In the genomic region with DNA sequence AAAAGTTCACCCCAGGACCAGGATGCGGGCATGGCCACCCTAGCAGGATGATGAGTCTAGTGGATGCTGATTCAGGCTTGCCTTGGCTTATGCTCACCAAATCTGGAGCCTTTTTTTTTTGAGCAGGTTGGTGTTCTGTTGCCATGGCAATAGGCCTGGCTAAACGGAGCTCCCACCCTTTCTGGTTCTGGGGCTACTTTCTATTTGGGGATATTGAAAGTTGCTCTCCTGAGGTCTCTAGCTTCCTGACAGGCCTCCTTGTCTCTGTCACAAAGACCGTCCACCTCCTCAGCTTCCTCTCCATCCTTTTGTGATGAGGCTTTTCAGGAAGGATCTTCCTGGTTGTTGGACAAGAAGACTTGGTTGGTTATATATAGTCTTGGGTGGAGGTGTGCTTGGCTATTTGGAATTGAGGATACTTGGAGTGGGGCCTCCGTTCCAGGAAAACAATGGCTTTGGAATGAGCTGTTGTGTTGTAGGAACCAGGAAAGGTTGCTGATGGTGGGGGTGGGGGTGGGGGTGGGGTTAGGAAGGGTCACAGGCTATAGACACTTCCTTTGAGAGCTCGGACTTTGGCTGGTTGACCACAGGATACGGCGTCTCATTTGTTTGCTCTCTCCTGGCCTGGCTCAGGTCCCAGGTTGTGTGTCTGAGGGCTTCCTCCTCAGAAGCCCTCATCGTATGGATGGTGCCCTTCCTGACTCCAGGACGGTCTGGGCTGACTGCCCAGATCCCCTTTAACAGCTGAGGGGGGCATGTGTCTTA, we compare ENCODE assay signal across 9 mouse cellular contexts. TPM values are rescaled to one million over a fixed set of nuclear protein-coding genes. Genes with fewer than 3 reads are reported as not detected.
A peak's percentile ranks its signal among the peaks of the same experiment; 100 is the strongest.
DNase-seq lines count a peak whose midpoint lies in the region; ATAC-seq and TF ChIP-seq lines count a peak whose summit lies in the region.
"Had no signal": no experiment of that assay in that cellular context is flagged by ENCODE, and none has a peak within 500 bp of the region (broad histone marks: within the 10 kb centered on the region; RNA-seq: fewer than 3 reads in every experiment).

No protein-coding gene starts in this region.

- WGBS in kidney, adult 2 months, result 25% methylated on average over 9 of the region's 9 CpGs
- 53% methylated on average over 9 of the region's 9 CpGs for WGBS in neural tube, embryonic 12.5 days

- no peaks in the 10 kb centered on the region for H3K27me3 ChIP-seq in megakaryocyte, embryonic 14.5 days (replicated peaks)
- H3K27me3 ChIP-seq in kidney, adult 2 months (replicated peaks; ENCODE audit: control insufficient read depth, insufficient read depth, low read length), result no peaks in the 10 kb centered on the region
- H3K27me3 ChIP-seq in neural tube, embryonic 12.5 days (replicated peaks), result no peaks in the 10 kb centered on the region

- H3K36me3 ChIP-seq in megakaryocyte, embryonic 14.5 days (replicated peaks; ENCODE audit: low read length), result no peaks in the 10 kb centered on the region
- H3K36me3 ChIP-seq in kidney, adult 2 months (ENCODE audit: control insufficient read depth, insufficient read depth, low read length), result no peaks in the 10 kb centered on the region
- H3K36me3 ChIP-seq in neural tube, embryonic 12.5 days, result no peaks in the 10 kb centered on the region

- DNase-seq in heart, adult 18-20 months, result peak; percentile 40 to 77
- DNase-seq in kidney, adult 2 months, result peak; percentile 91
- DNase-seq in liver, result peak; percentile 56
- DNase-seq in embryo, embryonic 9.5 days (ENCODE audit: extremely low spot score), result no peak

- TF ChIP-seq CTCF in kidney, adult 2 months (conservative IDR thresholded peaks at IDR 0.05; ENCODE audit: insufficient read depth, insufficient read length, low read depth, low read length), result no peak

- H3K4me2 ChIP-seq in neural tube, embryonic 12.5 days (replicated peaks), result peak overlapping the region; percentile 92

- no peak for ATAC-seq in megakaryocyte, adult 5-6 weeks (ENCODE audit: poor library complexity, severe bottlenecking)
- no peak for ATAC-seq in neural tube, embryonic 12.5 days (ENCODE audit: low FRiP score, low read depth)
- no peak for ATAC-seq in erythroid progenitor cell, adult 5-6 weeks (replicated peaks; ENCODE audit: low FRiP score, poor library complexity, severe bottlenecking)

- peak overlapping the region; percentile 94 for H3K4me3 ChIP-seq in megakaryocyte, embryonic 14.5 days (replicated peaks)
- H3K4me3 ChIP-seq in kidney, adult 2 months (ENCODE audit: insufficient read depth, low read depth, low read length), result peak overlapping the region; percentile 89
- H3K4me3 ChIP-seq in neural tube, embryonic 12.5 days, result peak overlapping the region; percentile 98

- no peaks in the 10 kb centered on the region for H3K9me3 ChIP-seq in megakaryocyte, embryonic 14.5 days
- H3K9me3 ChIP-seq in neural tube, embryonic 12.5 days, result no peaks in the 10 kb centered on the region

- no peak for TF ChIP-seq POLR2A in kidney, adult 2 months (IDR thresholded peaks at IDR 0.05; ENCODE audit: low read depth, low read length)

- H3K27ac ChIP-seq in kidney, adult 2 months (ENCODE audit: insufficient read depth, low read depth, low read length), result peak overlapping the region; percentile 95
- H3K27ac ChIP-seq in neural tube, embryonic 12.5 days, result no peak overlapping the region

- peak overlapping the region; percentile 99; the same call in 1 of the 2 replicates for H3K9ac ChIP-seq in neural tube, embryonic 12.5 days

- peaks cover 74% of the 10 kb centered on the region for H3K4me1 ChIP-seq in megakaryocyte, embryonic 14.5 days
- H3K4me1 ChIP-seq in kidney, adult 2 months (ENCODE audit: control insufficient read depth, insufficient read depth, low read length), result peaks cover 25% of the 10 kb centered on the region
- H3K4me1 ChIP-seq in neural tube, embryonic 12.5 days, result peaks cover 36% of the 10 kb centered on the region

RNA-seq across cellular contexts. Expression of a gene that starts 1.8 kb away (rescaled TPM):
- 6.7 and 20.0 TPM in 2 replicates for polyA plus RNA-seq in megakaryocyte, embryonic 14.5 days (2012; ENCODE audit: insufficient read depth, low replicate concordance)
- total RNA-seq in megakaryocyte, adult 5-6 weeks (2015), result 14.0 and 21.5 TPM in 2 replicates
- 69.7 and 84.8 TPM in 2 replicates for total RNA-seq in megakaryocyte, adult 5-6 weeks (2017)
- 100 to 1,000 TPM; 228 to 270 TPM for total RNA-seq in heart, adult 18-20 months (2021)
- 92.0 and 93.1 TPM in 2 replicates for polyA plus RNA-seq in kidney, adult 2 months (2012; rRNA removed)
- polyA plus RNA-seq in neural tube, embryonic 12.5 days (2016; fragmentation: Nextera tagmentation; extraction: Ambion mirVana), result 49.5 and 49.9 TPM in 2 replicates
- total RNA-seq in erythroid progenitor cell, adult 5-6 weeks (2015; ENCODE audit: low replicate concordance), result 8.8 and 12.6 TPM in 2 replicates
- 24.8 and 48.5 TPM in 2 replicates for total RNA-seq in erythroid progenitor cell, adult 5-6 weeks (2017; ENCODE audit: low replicate concordance)

RNA-seq across cellular contexts. Expression of a gene that starts 22.7 kb away (rescaled TPM):
- polyA plus RNA-seq in megakaryocyte, embryonic 14.5 days (2012; ENCODE audit: insufficient read depth, low replicate concordance), result not detected in 2 replicates
- total RNA-seq in megakaryocyte, adult 5-6 weeks (2015), result not detected in 2 replicates
- total RNA-seq in megakaryocyte, adult 5-6 weeks (2017), result 0.40 TPM in 1 of 2 replicates, not detected in the other
- not detected for total RNA-seq in heart, adult 18-20 months (2021)
- polyA plus RNA-seq in kidney, adult 2 months (2012; rRNA removed), result 0.04 TPM in 1 of 2 replicates, not detected in the other
- 2.4 and 2.7 TPM in 2 replicates for polyA plus RNA-seq in neural tube, embryonic 12.5 days (2016; fragmentation: Nextera tagmentation; extraction: Ambion mirVana)
- total RNA-seq in erythroid progenitor cell, adult 5-6 weeks (2015; ENCODE audit: low replicate concordance), result not detected in 2 replicates
- not detected in 2 replicates for total RNA-seq in erythroid progenitor cell, adult 5-6 weeks (2017; ENCODE audit: low replicate concordance)
- total RNA-seq: left cerebral cortex, postnatal 10 days had no signal

RNA-seq across cellular contexts. Expression of a gene that starts 39.8 kb away (rescaled TPM):
- polyA plus RNA-seq in megakaryocyte, embryonic 14.5 days (2012; ENCODE audit: insufficient read depth, low replicate concordance), result not detected in 2 replicates
- not detected in 2 replicates for total RNA-seq in megakaryocyte, adult 5-6 weeks (2015)
- not detected in 2 replicates for total RNA-seq in megakaryocyte, adult 5-6 weeks (2017)
- not detected for total RNA-seq in heart, adult 18-20 months (2021)
- not detected in 2 replicates for polyA plus RNA-seq in kidney, adult 2 months (2012; rRNA removed)
- 8.2 and 14.1 TPM in 2 replicates for polyA plus RNA-seq in neural tube, embryonic 12.5 days (2016; fragmentation: Nextera tagmentation; extraction: Ambion mirVana)
- total RNA-seq in erythroid progenitor cell, adult 5-6 weeks (2015; ENCODE audit: low replicate concordance), result not detected in 2 replicates
- not detected in 2 replicates for total RNA-seq in erythroid progenitor cell, adult 5-6 weeks (2017; ENCODE audit: low replicate concordance)
- total RNA-seq: left cerebral cortex, postnatal 10 days had no signal
